Mouse (Mus musculus) limb, embryonic 11.5 days (tissue): ENCODE data around the gene Tsr3. TPM values are rescaled to one million over a fixed set of nuclear protein-coding genes. Genes with fewer than 3 reads are reported as not detected.
A peak's percentile ranks its signal among the peaks of the same experiment; 100 is the strongest.
"Not testable (repeated sequence)": the region's sequence is repeated elsewhere in the genome, so short reads cannot be mapped to it uniquely, and the experiment has no call there.

ENCODE experiments used
- ATAC-seq: fragments of 200-750 bp; cut with Nextera tagmentation; 2 replicates; pipeline ENCODE4 v1.8.0; 2017; ENCODE audit warnings: low read depth; ENCODE audit not compliant: insufficient number of reproducible peaks, low FRiP score, low TSS enrichment
- DNase-seq: peaks from one replicate; pipeline ENCODE4 v3.0.0-alpha.2; 2015; ENCODE audit warnings: low spot score
- H3K27ac ChIP-seq: fragments of 300-500 bp; sonication (generic); replicated peaks from 2 replicates; pipeline ENCODE4 v1.5.1; 2014; ENCODE audit warnings: low read depth, mild to moderate bottlenecking, low read length
- H3K27me3 ChIP-seq: fragments of 300-500 bp; sonication (generic); 2 replicates; pipeline ENCODE4 v1.6.1; 2014; ENCODE audit warnings: mild to moderate bottlenecking, low read length, mixed read lengths; ENCODE audit not compliant: control insufficient read depth, insufficient read depth
- H3K36me3 ChIP-seq: fragments of 300-500 bp; sonication (generic); 2 replicates; pipeline ENCODE4 v1.6.1; 2014; ENCODE audit warnings: mild to moderate bottlenecking, low read length, moderate library complexity, mixed read lengths; ENCODE audit not compliant: control insufficient read depth, insufficient read depth
- H3K4me1 ChIP-seq: fragments of 300-500 bp; sonication (generic); 2 replicates; pipeline ENCODE4 v1.6.1; 2014; ENCODE audit warnings: low read length, mixed read lengths; ENCODE audit not compliant: control insufficient read depth, insufficient read depth
- H3K4me2 ChIP-seq: fragments of 300-500 bp; sonication (generic); 2 replicates; pipeline ENCODE4 v1.6.1; 2014; ENCODE audit warnings: low read depth, mild to moderate bottlenecking, moderate library complexity; ENCODE audit not compliant: severe bottlenecking
- H3K4me3 ChIP-seq: fragments of 300-500 bp; sonication (generic); 2 replicates; pipeline ENCODE4 v1.5.1; 2014; ENCODE audit warnings: low read depth, low read length
- H3K9ac ChIP-seq: fragments of 300-500 bp; sonication (generic); 2 replicates; pipeline ENCODE4 v1.6.1; 2014; ENCODE audit warnings: mild to moderate bottlenecking, low read length
- H3K9me3 ChIP-seq: fragments of 300-500 bp; sonication (generic); 2 replicates; pipeline ENCODE4 v1.6.1; 2016; ENCODE audit warnings: low read length; ENCODE audit not compliant: control insufficient read depth
- WGBS: fragments of 180-500 bp; shearing (Covaris S2); extraction: QIAGEN DNeasy Blood & Tissue Kit; methylation state at CpG from one replicate; pipeline ENCODE4 v1.1.7; 2014; 5-methylcytosine and 5-hydroxymethylcytosine counted together
- polyA plus RNA-seq: library from polyadenylated mRNA; unstranded; fragments of >200 nt; fragmentation: Nextera tagmentation; extraction: Ambion mirVana; gene quantifications from 2 replicates; pipeline ENCODE4 v1.2.1, GENCODE M21; 2014

Gene Tsr3
- polyA plus RNA-seq, 1 experiment from 2014 or later, result 63.8 TPM

DNA sequence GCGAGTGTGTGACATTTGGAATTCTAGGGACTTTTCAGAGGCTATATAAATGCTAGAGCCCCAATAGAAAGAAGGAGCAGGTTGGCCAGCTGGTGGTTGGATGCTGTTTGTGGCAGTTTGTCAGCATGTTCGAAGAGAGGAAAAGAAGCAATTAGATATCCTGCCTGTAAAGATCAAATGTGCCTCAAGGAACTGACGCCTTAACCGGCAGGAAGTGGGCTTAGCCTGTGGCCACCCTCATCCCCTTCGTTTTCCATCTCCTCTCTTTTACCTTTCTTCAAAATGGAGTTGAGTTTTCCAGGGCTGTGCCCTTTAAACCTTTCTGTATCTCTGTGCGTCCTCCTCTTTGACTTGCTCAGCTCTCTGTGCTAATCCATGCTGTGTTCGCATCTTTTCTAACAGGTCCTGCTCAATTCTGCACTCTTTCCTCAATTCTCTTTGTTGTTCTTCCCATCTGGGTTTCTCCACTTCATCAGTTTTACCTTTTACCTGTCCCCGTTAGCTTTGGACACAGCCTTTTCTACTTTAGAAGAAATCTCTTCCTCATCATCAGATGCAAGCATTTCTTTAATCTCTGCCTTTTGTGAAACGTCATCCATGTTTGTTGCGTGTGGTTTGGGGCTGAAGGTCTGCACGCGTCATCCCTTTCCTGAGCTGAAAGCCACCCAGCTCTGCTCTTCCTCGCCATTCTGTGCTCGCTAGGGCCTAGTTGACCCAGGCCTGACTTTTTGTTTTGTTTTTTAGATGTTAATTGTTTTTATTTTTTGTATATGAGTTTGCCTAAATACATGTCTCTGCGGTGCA is 20.3 kb upstream of the Tsr3 start:
- no peak for ATAC-seq
- H3K4me2 ChIP-seq, result no peak overlapping the region
- H3K4me1 ChIP-seq, result 0 out of 2 replicates have a peak, but pooled peaks cover 3% of the 10 kb centered on the region
- WGBS, result 89% methylated on average over 15 of the region's 15 CpGs
- H3K27me3 ChIP-seq, result no peaks in the 10 kb centered on the region
- H3K9ac ChIP-seq, result no peak overlapping the region
- no peak for DNase-seq
- 0 out of 2 replicates have a peak, but pooled peaks cover 2% of the 10 kb centered on the region for H3K36me3 ChIP-seq
- H3K27ac ChIP-seq, result no peak overlapping the region
- no peak overlapping the region for H3K4me3 ChIP-seq
- no peaks in the 10 kb centered on the region for H3K9me3 ChIP-seq

DNA sequence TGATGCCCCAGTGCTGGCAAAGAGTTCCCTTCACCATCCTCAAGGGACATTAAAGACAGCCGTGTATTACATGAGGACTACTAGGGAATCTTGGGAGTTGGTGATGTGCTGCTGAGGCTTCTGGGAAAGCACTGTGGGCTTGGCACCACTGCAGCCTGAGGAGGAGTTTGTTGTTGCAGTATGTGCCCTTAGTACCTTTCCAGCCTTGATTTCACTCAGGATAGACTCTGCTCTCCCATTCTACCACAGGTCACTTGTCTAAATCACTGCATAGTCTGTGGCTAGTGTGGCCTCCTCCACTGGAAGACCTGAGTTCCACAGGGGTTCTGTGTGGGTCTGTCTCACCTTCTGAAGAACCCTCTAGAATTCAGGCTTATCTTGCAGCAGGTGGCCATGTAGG is 19.2 kb upstream of the Tsr3 start:
- Histone ChIP-seq H3K27me3 (no peaks in the 10 kb centered on the region), H3K36me3 (0 out of 2 replicates have a peak, but pooled peaks cover 2% of the 10 kb centered on the region), H3K4me2 (no peak overlapping the region), H3K9me3 (no peaks in the 10 kb centered on the region), H3K4me1 (0 out of 2 replicates have a peak, but pooled peaks cover 3% of the 10 kb centered on the region), H3K9ac (no peak overlapping the region), H3K27ac (no peak overlapping the region), H3K4me3 (no peak overlapping the region)
- no peak for ATAC-seq
- DNase-seq, result no peak
- 90% methylated on average over 1 of the region's 1 CpGs for WGBS

DNA sequence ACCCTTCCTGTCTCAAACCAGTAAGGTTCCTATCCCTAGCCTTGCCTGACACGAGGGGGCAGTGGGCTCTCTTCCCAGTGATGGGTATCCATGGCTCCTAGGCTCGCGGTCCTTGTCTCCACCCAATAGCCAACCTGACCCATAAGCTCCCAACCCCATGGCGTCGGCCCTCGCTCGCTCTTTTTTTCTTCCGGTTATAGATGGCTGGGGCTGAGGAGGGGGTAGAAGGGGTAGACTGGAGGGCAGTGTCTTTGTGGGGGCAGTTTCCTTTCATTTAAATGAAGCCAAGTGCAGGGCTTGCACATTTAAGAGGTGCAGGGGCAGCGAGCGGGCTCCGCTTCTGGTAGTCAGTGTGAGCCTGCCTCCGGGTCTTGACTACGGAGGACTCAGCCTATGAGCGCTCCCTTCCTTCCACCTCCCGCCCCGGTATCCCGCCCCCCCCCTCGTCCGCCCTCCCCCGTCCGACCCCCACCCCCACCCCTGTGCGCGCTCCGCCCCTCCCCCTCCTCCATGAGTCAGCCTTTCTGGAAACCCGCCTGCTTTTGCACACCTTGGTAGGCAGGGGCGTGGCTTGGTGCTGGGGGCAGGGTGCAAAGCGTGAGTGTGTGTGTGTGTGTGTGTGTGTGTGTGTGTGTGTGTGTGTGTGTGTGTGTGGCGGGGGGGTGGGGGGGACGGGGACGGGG is 18.0 kb upstream of the Tsr3 start:
- peak overlapping the region; percentile 31 for H3K4me3 ChIP-seq
- no peak overlapping the region for H3K9ac ChIP-seq
- H3K4me2 ChIP-seq, result peak overlapping the region; percentile 68
- peak; percentile 60 for DNase-seq
- H3K27ac ChIP-seq, result no peak overlapping the region
- 0% methylated on average over 20 of the region's 30 CpGs for WGBS
- ATAC-seq, result peak; percentile 83
- 0 out of 2 replicates have a peak, but pooled peaks cover 3% of the 10 kb centered on the region for H3K4me1 ChIP-seq
- peaks cover 2% of the 10 kb centered on the region; the same call in 1 of the 2 replicates for H3K36me3 ChIP-seq
- no peaks in the 10 kb centered on the region for H3K27me3 ChIP-seq
- no peaks in the 10 kb centered on the region for H3K9me3 ChIP-seq

DNA sequence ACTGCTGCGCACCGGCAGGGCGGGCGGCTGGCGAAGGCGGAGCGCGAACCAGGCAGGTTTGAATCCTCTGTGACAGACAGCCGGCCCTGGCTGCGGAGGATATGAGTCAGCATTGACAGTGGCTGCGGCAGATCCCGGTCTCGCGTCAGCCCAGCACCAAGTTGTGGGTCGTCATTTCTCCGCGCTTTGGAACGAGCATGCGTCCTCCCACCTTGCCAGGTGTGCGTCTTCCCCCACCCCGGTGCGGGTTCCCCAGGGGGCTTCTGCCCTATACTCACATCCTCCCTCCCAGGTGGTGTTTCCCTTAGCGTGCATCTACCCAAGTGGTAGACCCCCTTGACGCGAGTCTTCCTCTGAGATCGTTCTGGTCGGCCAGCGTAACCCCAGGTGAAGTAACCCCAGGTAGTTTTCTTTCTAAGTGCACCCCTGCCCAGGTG is 17.4 kb upstream of the Tsr3 start:
- not testable (repeated sequence) for H3K9me3 ChIP-seq, DNase-seq, H3K27me3 ChIP-seq, H3K4me1 ChIP-seq, H3K9ac ChIP-seq, H3K27ac ChIP-seq, H3K36me3 ChIP-seq
- peak; percentile 74; the same call in 1 of the 2 replicates for ATAC-seq
- peak overlapping the region; percentile 31; the same call in 1 of the 2 replicates for H3K4me3 ChIP-seq
- peak overlapping the region; percentile 68 for H3K4me2 ChIP-seq
- WGBS, result 15% methylated on average over 14 of the region's 28 CpGs

DNA sequence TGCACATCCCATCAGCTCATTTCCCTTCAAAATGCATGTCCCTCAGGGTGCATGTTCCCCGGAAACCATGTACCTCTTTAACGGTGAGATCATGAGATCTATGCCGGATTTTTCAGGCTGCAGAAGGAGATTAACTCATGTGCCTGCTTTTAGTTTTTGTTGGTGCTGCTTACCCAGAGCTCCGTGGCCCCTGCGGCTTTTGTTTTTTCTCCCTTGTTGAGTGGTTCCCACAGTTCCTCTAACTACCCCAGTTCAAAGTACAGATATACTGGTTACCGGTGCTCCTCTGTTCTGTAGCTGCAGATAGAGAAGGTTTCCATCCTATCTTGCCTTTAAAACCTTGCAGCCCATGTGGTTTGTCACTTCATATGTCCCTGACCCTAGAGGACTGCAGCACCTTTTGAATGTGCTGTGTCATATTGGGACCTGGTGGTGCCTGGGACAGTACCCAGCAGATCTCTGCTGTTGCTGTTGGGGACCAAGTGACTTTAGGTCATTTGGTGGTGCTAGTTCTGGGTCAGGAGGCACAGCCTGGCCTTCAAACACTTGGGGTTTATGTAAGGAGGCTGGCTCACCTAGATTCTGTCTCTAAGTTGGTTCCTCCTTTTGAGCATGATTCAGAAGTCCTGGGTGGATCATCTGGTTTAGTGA is 16.9 kb upstream of the Tsr3 start:
- WGBS, result 51% methylated on average over 6 of the region's 6 CpGs
- H3K4me2 ChIP-seq, result peak overlapping the region; percentile 32
- no peaks in the 10 kb centered on the region; the same call in 1 of the 2 replicates for H3K36me3 ChIP-seq
- no peak overlapping the region for H3K9ac ChIP-seq
- DNase-seq (no peak), ATAC-seq (no peak)
- no peaks in the 10 kb centered on the region for H3K27me3 ChIP-seq
- H3K9me3 ChIP-seq, result no peaks in the 10 kb centered on the region
- 0 out of 2 replicates have a peak, but pooled peaks cover 3% of the 10 kb centered on the region for H3K4me1 ChIP-seq
- H3K27ac ChIP-seq, result no peak overlapping the region
- H3K4me3 ChIP-seq, result no peak overlapping the region

DNA sequence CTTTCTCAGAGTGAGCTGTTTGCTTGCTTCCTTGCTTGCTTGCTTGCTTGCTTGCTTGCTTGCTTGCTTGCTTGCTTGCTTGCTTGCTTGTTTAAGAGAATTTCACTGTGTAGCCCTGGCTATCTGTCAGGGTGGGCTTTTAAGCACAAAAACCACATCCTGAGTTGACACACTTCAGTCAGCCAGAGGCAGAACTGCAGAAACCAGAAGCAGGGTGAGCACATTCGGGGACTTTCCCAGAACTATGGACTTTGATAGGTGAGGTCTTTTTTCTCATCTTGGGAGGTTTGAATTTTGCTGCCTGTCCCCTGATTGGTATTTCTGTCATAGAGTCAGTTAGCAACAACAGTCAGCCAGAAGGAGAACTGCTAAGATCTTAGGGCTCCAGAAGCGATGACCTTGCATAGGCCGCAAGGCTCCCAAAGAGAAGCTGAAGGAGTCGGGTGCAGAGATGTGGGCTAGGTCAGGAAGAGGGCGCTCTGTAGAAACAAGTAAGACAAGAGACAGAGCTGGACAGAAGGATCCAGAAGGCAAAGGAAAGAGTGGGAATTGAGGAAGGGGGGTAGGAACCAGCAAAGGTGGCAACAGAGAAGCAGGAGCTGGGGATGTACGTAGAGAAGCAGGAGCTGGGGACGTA is 15.3 kb upstream of the Tsr3 start:
- no peaks in the 10 kb centered on the region for H3K9me3 ChIP-seq
- DNase-seq, result no peak
- no peak overlapping the region for H3K27ac ChIP-seq
- no peak overlapping the region for H3K9ac ChIP-seq
- no peak for ATAC-seq
- peaks cover 2% of the 10 kb centered on the region; the same call in 1 of the 2 replicates for H3K36me3 ChIP-seq
- 0 out of 2 replicates have a peak, but pooled peaks cover 3% of the 10 kb centered on the region for H3K4me1 ChIP-seq
- no peak overlapping the region for H3K4me3 ChIP-seq
- 85% methylated on average over 7 of the region's 7 CpGs for WGBS
- no peak overlapping the region for H3K4me2 ChIP-seq
- H3K27me3 ChIP-seq, result no peaks in the 10 kb centered on the region

DNA sequence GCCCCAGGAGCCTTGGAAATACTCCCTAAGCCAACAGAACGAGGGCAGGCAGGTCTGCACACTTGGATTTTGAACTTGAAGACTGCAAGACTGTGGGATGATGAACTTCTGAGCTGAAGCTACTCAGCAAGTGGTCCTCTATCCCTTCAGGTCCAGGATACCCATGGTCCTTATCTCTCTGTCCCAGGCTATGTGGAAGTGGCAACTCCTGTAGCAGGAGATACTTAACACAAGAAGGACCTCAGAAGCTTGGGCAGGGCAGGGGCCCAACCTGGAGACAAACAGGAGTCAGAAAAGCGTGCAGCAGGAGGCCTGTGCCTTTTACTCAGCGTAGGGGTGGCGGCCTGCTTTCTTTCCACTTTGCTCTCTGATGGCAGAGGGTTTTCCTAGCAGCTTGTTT is 14.3 kb upstream of the Tsr3 start:
- Histone ChIP-seq H3K4me1 (0 out of 2 replicates have a peak, but pooled peaks cover 3% of the 10 kb centered on the region), H3K9ac (no peak overlapping the region), H3K27ac (no peak overlapping the region), H3K4me2 (no peak overlapping the region; the same call in 1 of the 2 replicates), H3K4me3 (no peak overlapping the region), H3K36me3 (peaks cover 2% of the 10 kb centered on the region; the same call in 1 of the 2 replicates), H3K9me3 (no peaks in the 10 kb centered on the region), H3K27me3 (no peaks in the 10 kb centered on the region)
- no peak for ATAC-seq
- 94% methylated on average over 4 of the region's 4 CpGs for WGBS
- DNase-seq, result no peak

DNA sequence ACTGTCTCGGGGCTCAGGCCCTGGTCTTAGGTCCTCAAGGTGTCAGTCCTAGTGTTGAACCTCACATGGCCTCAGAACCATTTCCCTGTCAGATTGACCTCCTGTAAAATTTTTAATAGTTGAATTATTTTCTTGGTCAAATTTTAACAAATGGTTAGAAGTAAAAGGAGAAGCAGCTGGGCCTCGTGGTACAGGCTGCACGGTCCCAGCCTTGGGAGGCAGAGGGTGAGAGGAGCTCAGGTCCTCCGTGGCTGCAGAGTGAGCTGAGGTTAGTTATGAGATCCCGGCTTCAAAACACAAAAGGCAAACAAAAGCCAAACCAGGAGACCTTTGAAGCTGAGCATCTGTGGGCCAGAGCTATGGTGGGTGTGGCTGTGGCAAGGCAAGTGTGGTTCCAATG is 12.0 kb upstream of the Tsr3 start:
- Histone ChIP-seq H3K4me2 (no peak overlapping the region), H3K27me3 (no peaks in the 10 kb centered on the region), H3K4me3 (no peak overlapping the region), H3K27ac (no peak overlapping the region), H3K9me3 (no peaks in the 10 kb centered on the region), H3K36me3 (peaks cover 2% of the 10 kb centered on the region; the same call in 1 of the 2 replicates), H3K4me1 (no peaks in the 10 kb centered on the region), H3K9ac (no peak overlapping the region)
- DNase-seq, result no peak
- WGBS, result 87% methylated on average over 5 of the region's 5 CpGs
- no peak for ATAC-seq
